Mouse (Mus musculus) liver, adult 2 months (tissue): ENCODE data around the gene Nop9.

ENCODE experiments used
- CTCF ChIP-seq: fragments of 200-500 bp; IDR thresholded peaks from 2 replicates; pipeline ENCODE4 v1.5.1; 2011; ENCODE audit warnings: low read depth, low read length, control low read depth
- POLR2A ChIP-seq: fragments of 200-500 bp; IDR thresholded peaks from 2 replicates; pipeline ENCODE4 v1.6.1; 2011; ENCODE audit warnings: low read length, control low read depth; ENCODE audit not compliant: insufficient read depth; ENCODE audit errors: extremely low read depth

DNA sequence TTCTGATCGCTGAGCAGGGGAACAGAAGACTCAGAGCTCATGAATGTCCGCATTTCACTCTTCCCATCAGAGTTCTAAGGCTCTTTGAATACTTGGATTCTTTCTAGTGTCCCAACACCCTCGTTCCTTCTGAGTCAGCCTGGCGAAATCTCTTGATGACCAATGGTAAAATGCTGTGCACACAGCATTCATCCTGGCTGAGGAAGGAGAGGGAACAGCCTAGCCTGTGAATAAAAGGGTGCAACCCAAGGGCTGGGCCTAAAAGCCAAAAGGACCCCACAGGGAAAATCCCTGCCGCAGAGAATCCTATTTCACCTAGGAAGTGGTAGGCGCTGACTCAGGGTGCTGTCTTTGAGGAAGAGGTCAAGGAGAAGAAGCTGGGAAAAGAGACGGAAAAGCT, 15.4 kb upstream of the Nop9 start:
- TF ChIP-seq CTCF (no peak), POLR2A (no peak)
